Mouse (Mus musculus) testis, adult 2 months (tissue): Measurements from ENCODE around the gene Epha5. TPM values are rescaled to one million over a fixed set of nuclear protein-coding genes. Genes with fewer than 3 reads are reported as not detected.

ENCODE experiments used
- H3K27ac ChIP-seq: fragments of 200-500 bp; 2 replicates; pipeline ENCODE4 v1.5.1; 2012; ENCODE audit warnings: low read depth, low read length; ENCODE audit not compliant: control insufficient read depth, insufficient read depth
- H3K27me3 ChIP-seq: fragments of 200-500 bp; 2 replicates; pipeline ENCODE4 v1.6.1; 2012; ENCODE audit warnings: mild to moderate bottlenecking, low read length, moderate library complexity; ENCODE audit not compliant: control insufficient read depth, insufficient read depth
- H3K36me3 ChIP-seq: fragments of 200-500 bp; 2 replicates; pipeline ENCODE4 v1.6.1; 2012; ENCODE audit warnings: mild to moderate bottlenecking, low read length; ENCODE audit not compliant: control insufficient read depth, insufficient read depth
- H3K4me1 ChIP-seq: fragments of 200-500 bp; 2 replicates; pipeline ENCODE4 v1.6.1; 2012; ENCODE audit warnings: low read length; ENCODE audit not compliant: control insufficient read depth, insufficient read depth
- H3K4me3 ChIP-seq: fragments of 200-500 bp; 2 replicates; pipeline ENCODE4 v1.5.1; 2012; ENCODE audit warnings: low read depth, mild to moderate bottlenecking, low read length, moderate library complexity, mixed read lengths; ENCODE audit not compliant: control insufficient read depth
- CTCF ChIP-seq: fragments of 200-500 bp; IDR thresholded peaks from 2 replicates; pipeline ENCODE4 v1.5.1; 2012; ENCODE audit warnings: low read depth, mild to moderate bottlenecking, inconsistent platforms, low read length, moderate library complexity; ENCODE audit not compliant: control insufficient read depth, insufficient read depth, insufficient replicate concordance
- POLR2A ChIP-seq: fragments of 200-500 bp; IDR thresholded peaks from 2 replicates; pipeline ENCODE4 v1.6.1; 2012; ENCODE audit warnings: low read depth, mild to moderate bottlenecking, inconsistent platforms, low read length, moderate library complexity; ENCODE audit not compliant: control insufficient read depth
- polyA plus RNA-seq: library from polyadenylated mRNA; depleted of rRNA; stranded (reverse); fragments of >200 nt; gene quantifications from 2 replicates; pipeline ENCODE4 v1.2.3, GENCODE M21; 2012

Epha5 gene
- polyA plus RNA-seq, 1 experiment = 0.02 TPM

GRCm38 (mm10) chr5:84413026-84413425, 4.2 kb downstream of the Epha5 start:
- H3K36me3 ChIP-seq = no peaks in the 10 kb centered on the region
- no peak for TF ChIP-seq POLR2A
- TF ChIP-seq CTCF = no peak
- H3K4me1 ChIP-seq = peaks cover 5% of the 10 kb centered on the region
- H3K27ac ChIP-seq = no peak overlapping the region
- H3K27me3 ChIP-seq = no peaks in the 10 kb centered on the region; the same call in 1 of the 2 replicates
- H3K4me3 ChIP-seq = no peak overlapping the region

- Histone ChIP-seq H3K4me3 (no peak overlapping the region), H3K4me1 (no peaks in the 10 kb centered on the region), H3K36me3 (no peaks in the 10 kb centered on the region), H3K27ac (no peak overlapping the region), H3K27me3 (no peaks in the 10 kb centered on the region)
- TF ChIP-seq POLR2A = no peak
- TF ChIP-seq CTCF = no peak
These were observed 8.8 kb downstream of the Epha5 start for GRCm38 (mm10) chr5:84408370-84408769.

- Histone ChIP-seq H3K4me3 (no peak overlapping the region), H3K36me3 (no peaks in the 10 kb centered on the region), H3K27ac (no peak overlapping the region), H3K27me3 (no peaks in the 10 kb centered on the region), H3K4me1 (no peaks in the 10 kb centered on the region)
- TF ChIP-seq POLR2A (no peak), CTCF (no peak)
These were observed 20.1 kb downstream of the Epha5 start for GRCm38 (mm10) chr5:84397085-84397484.

GRCm38 (mm10) chr5:84365334-84365733, 51.8 kb downstream of the Epha5 start:
- no peak overlapping the region for H3K4me3 ChIP-seq

GRCm38 (mm10) chr5:84359430-84359829, 57.8 kb downstream of the Epha5 start:
- Histone ChIP-seq H3K4me1 (no peaks in the 10 kb centered on the region), H3K27me3 (no peaks in the 10 kb centered on the region), H3K27ac (no peak overlapping the region), H3K36me3 (no peaks in the 10 kb centered on the region), H3K4me3 (no peak overlapping the region)
- no peak for TF ChIP-seq POLR2A
- TF ChIP-seq CTCF = no peak

More at GRCm38 (mm10) chr5:84365334-84365733, 51.8 kb downstream of the Epha5 start:
- H3K36me3 ChIP-seq = no peaks in the 10 kb centered on the region
- H3K27ac ChIP-seq = no peak overlapping the region
- TF ChIP-seq CTCF = no peak
- no peak for TF ChIP-seq POLR2A
- H3K27me3 ChIP-seq = no peaks in the 10 kb centered on the region
- H3K4me1 ChIP-seq = no peaks in the 10 kb centered on the region

GRCm38 (mm10) chr5:84353069-84353468, 64.1 kb downstream of the Epha5 start:
- TF ChIP-seq POLR2A = no peak
- no peak for TF ChIP-seq CTCF
- Histone ChIP-seq H3K4me1 (no peaks in the 10 kb centered on the region), H3K36me3 (no peaks in the 10 kb centered on the region), H3K27ac (no peak overlapping the region), H3K4me3 (no peak overlapping the region), H3K27me3 (no peaks in the 10 kb centered on the region)

- Histone ChIP-seq H3K27ac (no peak overlapping the region), H3K27me3 (no peaks in the 10 kb centered on the region), H3K4me3 (no peak overlapping the region), H3K36me3 (no peaks in the 10 kb centered on the region), H3K4me1 (no peaks in the 10 kb centered on the region)
- TF ChIP-seq POLR2A (no peak), CTCF (no peak)
These were observed 70.3 kb downstream of the Epha5 start for GRCm38 (mm10) chr5:84346728-84347499.
